Mouse (Mus musculus) B cell, adult (primary cell): ENCODE data around the gene Aldob. TPM values are rescaled to one million over a fixed set of nuclear protein-coding genes. Genes with fewer than 3 reads are reported as not detected.

Experiments used
- total RNA-seq: library from RNA; stranded (reverse); gene quantifications from 4 replicates; pipeline ENCODE4 v1.2.4, GENCODE M21; 2023; ENCODE audit not compliant: inconsistent age

The Aldob gene
- not detected in 4 replicates for total RNA-seq

GRCm38 (mm10) chr4:49549383-49549782 lies at the start of gene Aldob:
Gene Aldob (minus strand): TSS chr4:49549546.

GRCm38 (mm10) chr4:49597183-49598100 lies 48.1 kb upstream of the Aldob start, which contains the start of gene Tmem246:
Gene Tmem246 (minus strand): TSS chr4:49597876.

GRCm38 (mm10) chr4:49520572-49521340 lies 28.6 kb downstream of the Aldob start, which contains the start of the genes Mrpl50 and Zfp189:
Gene Mrpl50 (minus strand): TSS chr4:49521093.
Gene Zfp189 (plus strand): TSS chr4:49521176.

GRCm38 (mm10) chr4:49506386-49506785 lies 43.0 kb downstream of the Aldob start, which contains the start of gene Baat:
Gene Baat (minus strand): TSS chr4:49506557.

Other genes starting within 250 kb of the Aldob start
- gene Acnat2, start 141.4 kb downstream of the Aldob start, total RNA-seq = not detected in 4 replicates
- not detected in 4 replicates for gene Acnat1, start 75.6 kb downstream of the Aldob start, total RNA-seq
- not detected in 4 replicates for gene Baat, start 43.0 kb downstream of the Aldob start, total RNA-seq
- 9.6 to 11.1 TPM (median 10.7 TPM) in 4 replicates for gene Mrpl50, start 28.5 kb downstream of the Aldob start, total RNA-seq
- 3.9 to 4.6 TPM (median 4.2 TPM) in 4 replicates for gene Zfp189, start 28.4 kb downstream of the Aldob start, total RNA-seq
- not detected in 4 replicates for gene Tmem246, start 48.3 kb upstream of the Aldob start, total RNA-seq
- 137 to 144 TPM (median 141 TPM) in 4 replicates for gene Rnf20, start 82.5 kb upstream of the Aldob start, total RNA-seq
- gene Ppp3r2, start 132.5 kb upstream of the Aldob start, total RNA-seq = not detected in 4 replicates